24 mouse cellular contexts compared by ENCODE assay signal in genomic region chr1:180870122-180870650, GRCm38 (mm10). TPM values are rescaled to one million over a fixed set of nuclear protein-coding genes. Genes with fewer than 3 reads are reported as not detected.
DNase-seq lines count a peak whose midpoint lies in the region; ATAC-seq and TF ChIP-seq lines count a peak whose summit lies in the region.
"Had no signal": no experiment of that assay in that cellular context is flagged by ENCODE, and none has a peak within 500 bp of the region (broad histone marks: within the 10 kb centered on the region; RNA-seq: fewer than 3 reads in every experiment).

No protein-coding gene starts in this region.

- no peaks in the 10 kb centered on the region for H3K4me1 ChIP-seq in heart, adult 2 months (ENCODE audit: control insufficient read depth, insufficient read depth, low read length)
- H3K4me1 ChIP-seq in heart, postnatal 0 days (ENCODE audit: control insufficient read depth, insufficient read depth) = peaks cover 5% of the 10 kb centered on the region; the same call in 1 of the 2 replicates
- H3K4me1 ChIP-seq: limb, embryonic 15.5 days; midbrain, embryonic 12.5 days; neural tube, embryonic 15.5 days had no signal

- no peak for TF ChIP-seq CTCF in heart, adult 2 months (IDR thresholded peaks at IDR 0.05)
- no peak for TF ChIP-seq CTCF in heart, postnatal 0 days (IDR thresholded peaks at IDR 0.05; ENCODE audit: low read depth)

- no peaks in the 10 kb centered on the region for H3K79me2 ChIP-seq in heart, adult 2 months (replicated peaks; ENCODE audit: control insufficient read depth, insufficient read depth, low read length)

- intact Hi-C loops in heart, adult 2 months (cut with DNase I) = no loop called here
- intact Hi-C loops in heart, postnatal 25 days (cut with DNase I) = no loop called here

- 40% methylated on average over 13 of the region's 13 CpGs for WGBS in heart, adult 2 months
- WGBS in heart, postnatal 0 days = 26% methylated on average over 13 of the region's 13 CpGs

- H3K9me3 ChIP-seq in heart, postnatal 0 days (replicated peaks; ENCODE audit: control insufficient read depth, low read length) = no peaks in the 10 kb centered on the region
- H3K9me3 ChIP-seq: limb, embryonic 15.5 days; midbrain, embryonic 12.5 days; neural tube, embryonic 15.5 days had no signal

- H3K9ac ChIP-seq in heart, adult 2 months (ENCODE audit: low read depth, low read length) = no peak overlapping the region
- no peak overlapping the region for H3K9ac ChIP-seq in heart, postnatal 0 days (replicated peaks; ENCODE audit: low read depth, low read length)
- H3K9ac ChIP-seq: limb, embryonic 15.5 days; midbrain, embryonic 12.5 days; neural tube, embryonic 15.5 days had no signal

- H3K27me3 ChIP-seq in heart, adult 2 months (ENCODE audit: control insufficient read depth, insufficient read depth, low read length) = no peaks in the 10 kb centered on the region
- H3K27me3 ChIP-seq in heart, postnatal 0 days (ENCODE audit: control insufficient read depth, insufficient read depth, low read length) = no peaks in the 10 kb centered on the region
- H3K27me3 ChIP-seq: limb, embryonic 15.5 days; midbrain, embryonic 12.5 days; neural tube, embryonic 15.5 days had no signal

- peak; percentile 49 to 51 for DNase-seq in heart, adult 2 months
- no peak for DNase-seq in heart, postnatal 25 days (ENCODE audit: low spot score)
- DNase-seq in ZHBTc4 (ENCODE audit: low read depth, low spot score) = peak; percentile 55
- peak; percentile 23 for DNase-seq in gastrocnemius, postnatal 10 days
- peak; percentile 26 for DNase-seq in heart, postnatal 0 days (ENCODE audit: low spot score)
- DNase-seq in embryo, embryonic 9.5 days (ENCODE audit: extremely low spot score) = no peak
- DNase-seq in left cerebral cortex, adult 11 months (ENCODE audit: low spot score) = no peak
- DNase-seq in embryo, embryonic 10.5 days (ENCODE audit: low spot score) = no peak
- DNase-seq: cerebellum, adult 9-11 months; embryo, embryonic 11 days; kidney, adult 9 months; layer of hippocampus, postnatal 36 days; lung, adult 18-20 months; thymus, postnatal 36 days had no signal

- no peaks in the 10 kb centered on the region for H3K36me3 ChIP-seq in heart, adult 2 months (ENCODE audit: control insufficient read depth, insufficient read depth, low read length)
- H3K36me3 ChIP-seq in heart, postnatal 0 days (replicated peaks; ENCODE audit: control insufficient read depth, insufficient read depth, low read length) = peaks cover 27% of the 10 kb centered on the region

- H3K4me3 ChIP-seq in heart, adult 2 months = no peak overlapping the region
- no peak overlapping the region for H3K4me3 ChIP-seq in heart, postnatal 0 days (ENCODE audit: low read depth, low read length)
- H3K4me3 ChIP-seq: limb, embryonic 15.5 days; midbrain, embryonic 12.5 days; neural tube, embryonic 15.5 days had no signal

- H3K27ac ChIP-seq in heart, adult 2 months = no peak overlapping the region
- no peak overlapping the region for H3K27ac ChIP-seq in heart, postnatal 0 days (ENCODE audit: low read depth)
- H3K27ac ChIP-seq: limb, embryonic 15.5 days; macrophage; midbrain, embryonic 12.5 days; neural tube, embryonic 15.5 days; stomach, postnatal 0 days had no signal

- no peak for TF ChIP-seq POLR2A in heart, adult 2 months (IDR thresholded peaks at IDR 0.05; ENCODE audit: insufficient read depth, low read depth, low read length)

- ATAC-seq in heart, postnatal 0 days (ENCODE audit: insufficient read depth, low read depth) = peak; percentile 62
- ATAC-seq: CD4-positive, CD25-positive, alpha-beta regulatory T cell, adult 4 months; forebrain, embryonic 14.5 days; hindbrain, embryonic 16.5 days had no signal

- no peak overlapping the region for H3K4me2 ChIP-seq in heart, postnatal 0 days (ENCODE audit: low read depth, low read length)
- H3K4me2 ChIP-seq: limb, embryonic 15.5 days; midbrain, embryonic 12.5 days; neural tube, embryonic 15.5 days had no signal

- TF ChIP-seq EP300 in heart, adult 2 months (IDR thresholded peaks at IDR 0.05; ENCODE audit: insufficient read depth, low read depth, low read length) = no peak
- TF ChIP-seq EP300 in heart, postnatal 0 days (IDR thresholded peaks at IDR 0.05; ENCODE audit: low read depth) = no peak

RNA-seq across cellular contexts. Expression of gene Sde2, which starts 19.3 kb away (rescaled TPM):
- 10 to 100 TPM; 11.7 to 12.1 TPM for total RNA-seq in heart, adult 2 months (2021)
- 5.0 and 9.8 TPM in 2 replicates for polyA plus RNA-seq in heart, adult 2 months (2012; rRNA removed)
- total RNA-seq in heart, postnatal 25 days (2021) = 10 to 100 TPM; 10.4 to 11.8 TPM
- total RNA-seq in gastrocnemius, postnatal 10 days (2021) = 10 to 100 TPM in 1 of 2 experiments, 1 to 10 TPM in 1; 8.7 to 11.4 TPM
- total RNA-seq in heart, postnatal 0 days (2014; rRNA removed; ENCODE audit: low replicate concordance) = 9.8 and 16.9 TPM in 2 replicates
- polyA plus RNA-seq in heart, postnatal 0 days (2015; fragmentation: Nextera tagmentation; extraction: Ambion mirVana) = 14.4 and 15.8 TPM in 2 replicates

RNA-seq across cellular contexts. Expression of gene Lefty2, which starts 22.7 kb away (rescaled TPM):
- not detected for total RNA-seq in heart, adult 2 months (2021)
- polyA plus RNA-seq in heart, adult 2 months (2012; rRNA removed) = 0.08 and 0.15 TPM in 2 replicates
- not detected for total RNA-seq in heart, postnatal 25 days (2021)
- total RNA-seq in gastrocnemius, postnatal 10 days (2021) = not detected
- total RNA-seq in heart, postnatal 0 days (2014; rRNA removed; ENCODE audit: low replicate concordance) = not detected in 2 replicates
- polyA plus RNA-seq in heart, postnatal 0 days (2015; fragmentation: Nextera tagmentation; extraction: Ambion mirVana) = 0.05 and 0.07 TPM in 2 replicates
- polyA plus RNA-seq: CD4-positive, CD25-positive, alpha-beta regulatory T cell, adult 4 months; large intestine, adult 2 months; macrophage; midbrain, embryonic 12.5 days; spleen, adult 2 months had no signal

RNA-seq across cellular contexts. Expression of gene Pycr2, which starts 33.9 kb away (rescaled TPM):
- total RNA-seq in heart, adult 2 months (2021) = 10 to 100 TPM; 10.3 to 12.4 TPM
- 12.7 and 13.9 TPM in 2 replicates for polyA plus RNA-seq in heart, adult 2 months (2012; rRNA removed)
- 10 to 100 TPM; 13.0 to 13.8 TPM for total RNA-seq in heart, postnatal 25 days (2021)
- total RNA-seq in gastrocnemius, postnatal 10 days (2021) = 10 to 100 TPM; 19.9 to 20.6 TPM
- total RNA-seq in heart, postnatal 0 days (2014; rRNA removed; ENCODE audit: low replicate concordance) = 33.0 and 36.4 TPM in 2 replicates
- 34.1 and 35.5 TPM in 2 replicates for polyA plus RNA-seq in heart, postnatal 0 days (2015; fragmentation: Nextera tagmentation; extraction: Ambion mirVana)

RNA-seq across cellular contexts. Expression of gene H3f3a, which starts 56.4 kb away (rescaled TPM):
- total RNA-seq in heart, adult 2 months (2021) = 100 to 1,000 TPM; 405 to 430 TPM
- polyA plus RNA-seq in heart, adult 2 months (2012; rRNA removed) = 258 and 363 TPM in 2 replicates
- 100 to 1,000 TPM; 494 to 517 TPM for total RNA-seq in heart, postnatal 25 days (2021)
- 100 to 1,000 TPM; 573 to 601 TPM for total RNA-seq in gastrocnemius, postnatal 10 days (2021)
- 1,123 and 1,337 TPM in 2 replicates for total RNA-seq in heart, postnatal 0 days (2014; rRNA removed; ENCODE audit: low replicate concordance)
- 1,661 and 1,734 TPM in 2 replicates for polyA plus RNA-seq in heart, postnatal 0 days (2015; fragmentation: Nextera tagmentation; extraction: Ambion mirVana)

Comparison
In these comparisons a context has a peak if more than half of its experiments do, and no peak if none do; other contexts are left out.
1. DNase-seq: peak in heart, adult 2 months (2 of 2), ZHBTc4 (single experiment), gastrocnemius, postnatal 10 days (single experiment) and heart, postnatal 0 days (single experiment); none in heart, postnatal 25 days (single experiment), embryo, embryonic 9.5 days (single experiment), left cerebral cortex, adult 11 months (single experiment) and embryo, embryonic 10.5 days (single experiment).